Mouse (Mus musculus): ENCODE data around the gene Krba1.

The Krba1 gene

GRCm38 (mm10) chr6:48395105-48396007 is at the start of gene Krba1:
TSS of gene Krba1 (plus strand) at chr6:48395586.
- CTCF ChIA-PET = interaction anchor here (0.6 to 0.7 kb wide), 2 partner anchors 380 to 1985 kb away, joined by 3 read pairs; no protein-coding TSS in a partner anchor

GRCm38 (mm10) chr6:48358897-48359296 is 36.5 kb upstream of the Krba1 start:
- CTCF ChIA-PET = interaction anchor here (0.6 kb wide), 1 partner anchor 17 kb away, joined by 3 read pairs; no protein-coding TSS in a partner anchor

- CTCF ChIA-PET = no interaction called here
These were observed 28.9 kb upstream of the Krba1 start for GRCm38 (mm10) chr6:48366322-48366996.

DNA sequence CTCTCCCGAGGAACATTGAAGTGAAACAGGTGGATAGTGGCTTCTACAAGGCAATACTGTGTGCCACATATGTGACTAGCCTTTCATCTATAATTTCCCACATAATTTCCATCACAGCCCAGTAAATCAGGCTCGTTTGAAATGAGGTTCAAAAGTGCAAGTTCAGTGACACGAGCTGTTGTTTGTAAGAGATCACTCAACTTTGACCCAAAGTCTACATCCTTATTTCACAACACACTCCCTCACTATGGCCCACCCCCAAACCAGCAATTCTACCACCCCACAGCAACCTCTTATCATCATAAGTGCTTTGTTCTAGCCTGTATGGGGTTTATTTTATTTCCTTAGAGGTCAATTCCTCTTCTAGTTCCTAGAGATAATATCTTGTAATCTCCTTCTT is 7.2 kb upstream of the Krba1 start:
- CTCF ChIA-PET = no interaction called here

DNA sequence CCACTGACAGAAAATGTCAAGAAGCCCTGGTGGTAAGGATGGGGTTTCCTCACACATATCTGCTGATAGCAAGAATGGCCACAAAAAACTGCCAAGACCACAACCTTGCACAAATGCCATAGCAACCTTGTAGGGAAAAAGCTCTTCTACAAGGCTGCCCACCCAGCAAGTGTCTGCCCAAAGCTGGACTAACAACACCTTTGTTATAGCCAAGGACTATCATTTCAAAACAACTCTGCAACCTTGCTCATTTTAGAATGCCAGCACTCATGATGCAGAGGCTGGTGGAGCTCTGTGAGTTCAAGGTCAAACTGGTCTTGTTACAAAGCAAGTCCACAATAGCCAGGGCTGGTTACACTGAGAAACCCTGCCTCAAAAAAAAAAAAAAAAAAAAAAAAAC is 1.6 kb upstream of the Krba1 start:
- CTCF ChIA-PET = interaction anchor here (0.6 to 0.7 kb wide), 2 partner anchors 63 to 265 kb away, joined by 10 to 12 read pairs; no protein-coding TSS in a partner anchor

GRCm38 (mm10) chr6:48396008-48396595 is 716 bp downstream of the Krba1 start:
- CTCF ChIA-PET = interaction anchor here (0.6 to 0.7 kb wide), 2 partner anchors 380 to 1985 kb away, joined by 3 read pairs; no protein-coding TSS in a partner anchor

- CTCF ChIA-PET = no interaction called here
These were observed 1.3 kb downstream of the Krba1 start for GRCm38 (mm10) chr6:48396686-48397085.

DNA sequence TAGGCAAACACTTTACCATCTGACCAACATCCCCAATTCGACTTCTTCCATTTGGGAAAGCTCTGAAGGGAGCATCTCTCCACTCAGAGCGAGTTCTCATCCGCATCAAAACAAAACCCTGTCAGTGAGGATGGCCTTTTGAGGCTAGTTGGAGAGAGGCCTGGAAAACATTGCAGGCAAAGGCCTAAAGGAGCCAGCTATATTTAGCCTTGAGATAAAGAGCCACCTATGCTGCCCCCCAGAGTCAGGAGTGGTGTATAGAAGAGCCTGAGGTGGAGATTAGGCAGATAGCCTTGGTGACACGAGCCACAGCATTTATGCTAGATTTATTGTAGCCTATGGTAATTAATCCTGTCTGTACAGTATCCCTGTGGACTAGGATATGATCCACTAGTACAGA is 1.9 kb downstream of the Krba1 start:
- CTCF ChIA-PET = no interaction called here

GRCm38 (mm10) chr6:48399906-48400305 is 4.5 kb downstream of the Krba1 start:
- CTCF ChIA-PET = no interaction called here

- CTCF ChIA-PET = no interaction called here
These were observed 8.7 kb downstream of the Krba1 start for GRCm38 (mm10) chr6:48404071-48404470.

DNA sequence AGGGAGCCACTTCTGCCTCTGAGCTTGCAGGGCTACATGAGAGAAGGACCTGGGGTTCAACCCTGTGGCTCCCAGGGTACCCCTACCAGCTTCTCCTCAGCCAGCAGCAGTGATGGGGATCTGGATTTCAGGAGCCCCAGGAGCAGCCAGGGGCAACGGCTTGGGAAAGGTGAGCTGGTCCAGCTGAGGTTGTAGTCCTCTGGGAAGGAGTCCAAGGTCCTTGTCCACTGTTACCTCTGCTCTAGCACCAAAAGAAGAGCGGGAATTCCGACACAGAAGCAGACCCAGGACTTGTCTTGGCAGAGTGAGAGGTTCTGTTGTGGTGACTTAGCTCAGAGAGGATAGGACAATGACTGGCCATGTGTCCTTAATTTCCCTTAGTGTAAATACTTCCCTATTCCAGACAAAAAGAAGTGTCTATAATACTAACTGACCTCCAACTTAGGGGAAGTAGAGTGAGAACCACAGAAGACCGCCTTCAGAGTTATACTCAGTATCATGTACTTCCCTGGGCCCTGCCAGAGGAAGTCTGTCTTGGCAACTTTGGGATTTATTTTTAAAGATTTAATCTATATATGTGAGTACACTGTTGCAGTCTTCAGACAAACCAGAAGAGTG is 14.4 kb downstream of the Krba1 start:
- CTCF ChIA-PET = interaction anchor here (0.6 kb wide), 1 partner anchor 378 kb away, joined by 10 read pairs; no protein-coding TSS in a partner anchor

- CTCF ChIA-PET = no interaction called here
These were observed 15.2 kb downstream of the Krba1 start for GRCm38 (mm10) chr6:48410551-48410950.

DNA sequence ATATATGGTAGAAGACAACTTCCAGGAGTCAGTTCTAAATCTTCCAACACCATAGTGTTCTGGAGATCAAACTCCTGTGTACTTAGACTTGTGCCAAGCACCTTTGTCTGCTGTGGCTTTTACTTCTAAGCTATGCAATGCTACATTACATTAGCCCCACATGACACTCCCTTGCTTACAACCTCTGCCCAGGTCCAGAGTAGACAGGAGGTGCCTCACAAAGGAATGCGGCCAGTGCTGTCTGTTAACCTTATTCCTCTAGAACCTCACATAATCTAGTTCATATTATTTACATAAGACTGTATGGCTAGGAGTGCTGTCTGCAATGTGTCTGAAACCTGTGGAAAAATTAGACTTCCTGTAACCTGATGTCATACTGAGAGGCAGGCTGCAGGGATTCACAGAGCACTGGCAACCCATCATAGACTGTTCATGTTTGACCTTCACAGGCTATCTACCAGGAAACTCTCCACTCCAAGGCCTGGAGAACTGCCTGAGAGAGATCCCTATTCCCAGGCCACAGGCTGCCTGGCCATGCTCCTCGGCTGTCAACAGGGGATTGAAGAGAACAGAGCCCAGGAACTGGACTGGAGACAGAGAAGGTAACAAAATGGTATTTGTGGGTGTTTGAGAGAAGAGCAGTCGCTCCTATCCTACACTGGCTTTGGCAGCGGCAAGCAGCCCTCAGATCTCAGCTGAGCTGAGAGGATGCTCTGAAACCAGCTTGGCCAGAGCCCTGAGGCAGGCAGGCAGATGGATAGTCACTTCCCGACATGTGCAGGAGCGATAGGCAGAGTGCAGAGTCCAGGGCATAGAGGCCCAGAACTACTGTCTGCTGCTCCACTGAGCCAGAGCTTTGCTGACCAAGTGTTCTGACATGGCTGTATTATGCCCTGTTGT is 16.1 kb downstream of the Krba1 start:
- CTCF ChIA-PET = no interaction called here

- CTCF ChIA-PET = no interaction called here
These were observed 16.8 kb downstream of the Krba1 start for GRCm38 (mm10) chr6:48412147-48412546.

GRCm38 (mm10) chr6:48412662-48413061 is 17.3 kb downstream of the Krba1 start:
- CTCF ChIA-PET = no interaction called here

GRCm38 (mm10) chr6:48413081-48413480 is 17.7 kb downstream of the Krba1 start:
- CTCF ChIA-PET = no interaction called here

GRCm38 (mm10) chr6:48414886-48415285 is 19.5 kb downstream of the Krba1 start:
- CTCF ChIA-PET = no interaction called here

- CTCF ChIA-PET = no interaction called here
These were observed 20.2 kb downstream of the Krba1 start for GRCm38 (mm10) chr6:48415636-48416035.

DNA sequence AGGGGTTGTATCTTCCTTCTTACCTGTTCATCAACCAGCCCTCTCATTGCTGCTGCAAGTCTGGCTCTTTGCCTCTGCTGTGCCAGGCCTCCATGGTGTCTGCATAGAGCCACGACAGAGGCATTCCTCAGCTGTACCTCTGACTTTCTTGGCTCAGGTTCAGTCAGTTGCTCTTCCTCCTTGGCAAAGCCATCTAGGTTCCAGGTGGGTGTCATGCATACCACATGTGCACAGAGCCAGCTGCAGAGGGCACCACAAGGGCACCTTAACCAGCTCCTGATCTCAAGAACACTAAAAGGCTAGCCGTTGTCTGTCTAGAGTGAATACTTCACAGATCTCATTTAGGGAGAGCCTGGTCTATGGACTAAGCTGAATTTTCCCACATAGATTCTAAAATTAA is 21.1 kb downstream of the Krba1 start:
- CTCF ChIA-PET = no interaction called here

- CTCF ChIA-PET = no interaction called here
These were observed 25.3 kb downstream of the Krba1 start for GRCm38 (mm10) chr6:48420647-48421046.

- CTCF ChIA-PET = no interaction called here
These were observed 27.9 kb downstream of the Krba1 start for GRCm38 (mm10) chr6:48423336-48423735.

Data from spleen, embryonic (tissue).